Mouse (Mus musculus): Measurements from ENCODE around the gene Hhat. TPM values are rescaled to one million over a fixed set of nuclear protein-coding genes. Genes with fewer than 3 reads are reported as not detected.

Hhat gene
- total and polyA plus RNA-seq, 3 experiments = 0.39 to 1.0 TPM; not detected in 1

DNA sequence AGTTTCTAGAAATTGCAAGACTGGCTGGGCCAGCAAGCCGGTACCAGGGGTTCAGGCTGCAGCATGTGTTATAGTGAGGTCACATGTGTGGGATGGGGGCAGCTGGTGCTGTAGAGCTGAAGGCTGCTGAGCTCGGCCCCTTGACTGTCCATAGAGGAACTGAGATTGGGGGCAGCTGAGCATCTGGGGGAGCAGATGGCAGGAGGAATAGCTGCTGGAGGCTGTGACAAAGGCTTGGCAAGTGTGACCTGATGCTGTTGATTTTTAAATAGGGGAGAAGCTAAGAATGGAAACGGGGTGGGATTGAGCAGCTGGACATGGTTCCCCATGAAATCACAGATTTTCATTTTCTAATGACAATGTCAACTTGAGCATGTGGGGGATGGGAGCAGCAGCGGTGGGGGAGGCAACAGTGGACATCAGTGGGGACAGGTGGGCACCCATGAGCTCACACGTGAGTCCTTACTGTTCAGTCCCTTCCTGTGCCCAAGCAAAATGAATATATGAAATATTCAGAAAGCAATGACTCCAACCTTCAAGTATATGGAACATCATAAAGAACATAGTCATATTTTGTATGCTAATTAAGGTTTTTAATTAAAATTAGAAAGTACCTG lies 212.9 kb downstream of the Hhat start:
- no peak overlapping the region for H3K9ac ChIP-seq (ENCODE audit: control insufficient read depth, low read depth, low read length, poor library complexity, severe bottlenecking)
- TF ChIP-seq TCF12 (IDR thresholded peaks at IDR 0.05; ENCODE audit: low read depth, low read length) (no peak), ETS1 (IDR thresholded peaks at IDR 0.05; ENCODE audit: low read depth, low read length) (no peak), NRF1 (IDR thresholded peaks at IDR 0.05; ENCODE audit: insufficient read depth, low read depth, low read length, poor library complexity, severe bottlenecking) (no peak), TBP (IDR thresholded peaks at IDR 0.05; ENCODE audit: low read depth, low read length) (no peak)
- no peak overlapping the region for H3K4me3 ChIP-seq (ENCODE audit: control insufficient read depth in 1 of 2, insufficient read depth in 1 of 2, low read depth in 2 of 2, low read length in 2 of 2)
- H3K36me3 ChIP-seq (ENCODE audit: control insufficient read depth in 1 of 2, insufficient read depth in 2 of 2, low read length in 2 of 2) = no peaks in the 10 kb centered on the region
- no peak for DNase-seq (ENCODE audit: low read depth, low spot score)
- H3K27ac ChIP-seq (ENCODE audit: control insufficient read depth, low read depth, low read length) = no peak overlapping the region
- H3K79me2 ChIP-seq (ENCODE audit: control insufficient read depth, insufficient read depth, low read length, poor library complexity) = no peaks in the 10 kb centered on the region
- H3K9me3 ChIP-seq (replicated peaks; ENCODE audit: insufficient read depth, low read length) = no peaks in the 10 kb centered on the region
- H3K27me3 ChIP-seq (ENCODE audit: control insufficient read depth in 1 of 2, insufficient read depth in 2 of 2, low read length in 2 of 2) = peaks cover 0 to 4% of the 10 kb centered on the region in 2 experiments; a peak in 3 of 4 replicates
- H3K4me1 ChIP-seq (ENCODE audit: control insufficient read depth in 1 of 2, insufficient read depth in 2 of 2, low read length in 2 of 2) = no peaks in the 10 kb centered on the region

- Histone ChIP-seq H3K9ac (ENCODE audit: control insufficient read depth, low read depth, low read length, poor library complexity, severe bottlenecking) (no peak overlapping the region), H3K27me3 (ENCODE audit: control insufficient read depth in 1 of 2, insufficient read depth in 2 of 2, low read length in 2 of 2) (peaks cover 0 to 3% of the 10 kb centered on the region in 2 experiments; a peak in 3 of 4 replicates), H3K79me2 (ENCODE audit: control insufficient read depth, insufficient read depth, low read length, poor library complexity) (no peaks in the 10 kb centered on the region), H3K4me1 (ENCODE audit: control insufficient read depth in 1 of 2, insufficient read depth in 2 of 2, low read length in 2 of 2) (no peaks in the 10 kb centered on the region), H3K9me3 (replicated peaks; ENCODE audit: insufficient read depth, low read length) (no peaks in the 10 kb centered on the region), H3K27ac (ENCODE audit: control insufficient read depth, low read depth, low read length) (no peak overlapping the region), H3K36me3 (ENCODE audit: control insufficient read depth in 1 of 2, insufficient read depth in 2 of 2, low read length in 2 of 2) (no peaks in the 10 kb centered on the region), H3K4me3 (ENCODE audit: control insufficient read depth in 1 of 2, insufficient read depth in 1 of 2, low read depth in 2 of 2, low read length in 2 of 2) (no peak overlapping the region)
- DNase-seq (ENCODE audit: low read depth, low spot score) = no peak
- TF ChIP-seq NRF1 (IDR thresholded peaks at IDR 0.05; ENCODE audit: insufficient read depth, low read depth, low read length, poor library complexity, severe bottlenecking) (no peak), POLR2AphosphoS5 (IDR thresholded peaks at IDR 0.05; ENCODE audit: borderline replicate concordance, low read depth, low read length) (no peak)
Measured at GRCm38 (mm10) chr1:192555516-192555915, 215.5 kb downstream of the Hhat start.

DNA sequence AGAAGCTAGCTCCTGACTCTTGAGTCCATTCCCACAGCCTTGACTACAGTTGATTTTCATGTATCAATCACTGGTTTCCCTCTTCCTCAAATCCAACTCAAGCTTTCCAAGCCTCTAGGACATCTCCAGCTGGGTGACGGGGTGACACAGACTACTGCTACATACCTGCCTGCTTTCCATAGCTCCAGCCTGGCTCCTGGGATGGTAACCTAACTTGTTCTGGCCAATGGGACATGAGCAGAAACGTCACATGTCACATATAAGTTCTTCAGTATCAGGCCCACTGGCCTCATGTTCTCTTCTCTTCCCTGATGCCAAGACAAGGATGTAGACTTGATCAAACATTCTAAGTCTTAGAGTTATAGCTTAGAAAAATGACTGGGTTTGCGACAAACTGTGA lies 220.5 kb downstream of the Hhat start:
- H3K9me3 ChIP-seq (replicated peaks; ENCODE audit: insufficient read depth, low read length) = no peaks in the 10 kb centered on the region
- DNase-seq (ENCODE audit: low read depth, low spot score) = no peak
- H3K79me2 ChIP-seq (ENCODE audit: control insufficient read depth, insufficient read depth, low read length, poor library complexity) = no peaks in the 10 kb centered on the region

More for the DNA sequence above, 220.5 kb downstream of the Hhat start:
- no peak overlapping the region for H3K27ac ChIP-seq (ENCODE audit: control insufficient read depth, low read depth, low read length)
- no peak overlapping the region for H3K9ac ChIP-seq (ENCODE audit: control insufficient read depth, low read depth, low read length, poor library complexity, severe bottlenecking)
- TF ChIP-seq UBTF (IDR thresholded peaks at IDR 0.05; ENCODE audit: borderline replicate concordance, insufficient read depth, low read depth, low read length) = no peak
- TF ChIP-seq USF2 (IDR thresholded peaks at IDR 0.05; ENCODE audit: borderline replicate concordance in 1 of 2, insufficient read depth in 1 of 2, low read depth in 1 of 2, low read length in 2 of 2) = no peak
- TF ChIP-seq POLR2AphosphoS5 (IDR thresholded peaks at IDR 0.05; ENCODE audit: borderline replicate concordance, low read depth, low read length) = no peak
- no peak for TF ChIP-seq ETS1 (IDR thresholded peaks at IDR 0.05; ENCODE audit: low read depth, low read length)
- no peak for TF ChIP-seq KAT2A (conservative IDR thresholded peaks at IDR 0.05; ENCODE audit: low read depth, low read length)
- TF ChIP-seq BHLHE40 (IDR thresholded peaks at IDR 0.05; ENCODE audit: borderline replicate concordance, low read depth, low read length) = no peak
- TF ChIP-seq E2F4 (IDR thresholded peaks at IDR 0.05; ENCODE audit: borderline replicate concordance, low read depth, low read length) = no peak
- no peak for TF ChIP-seq ZNF384 (IDR thresholded peaks at IDR 0.05; ENCODE audit: low read depth, low read length)
- no peak for TF ChIP-seq MYB (IDR thresholded peaks at IDR 0.05; ENCODE audit: low read depth, low read length)
- no peak for TF ChIP-seq ZC3H11A (IDR thresholded peaks at IDR 0.05; ENCODE audit: low read depth, low read length)
- peaks cover 0 to 1% of the 10 kb centered on the region in 2 experiments; a peak in 3 of 4 replicates for H3K27me3 ChIP-seq (ENCODE audit: control insufficient read depth in 1 of 2, insufficient read depth in 2 of 2, low read length in 2 of 2)
- no peaks in the 10 kb centered on the region for H3K36me3 ChIP-seq (ENCODE audit: control insufficient read depth in 1 of 2, insufficient read depth in 2 of 2, low read length in 2 of 2)
- no peak overlapping the region for H3K4me3 ChIP-seq (ENCODE audit: control insufficient read depth in 1 of 2, insufficient read depth in 1 of 2, low read depth in 2 of 2, low read length in 2 of 2)
- no peaks in the 10 kb centered on the region for H3K4me1 ChIP-seq (ENCODE audit: control insufficient read depth in 1 of 2, insufficient read depth in 2 of 2, low read length in 2 of 2)

All from MEL (cell line).